Mouse (Mus musculus) spleen, embryonic (tissue): ENCODE measurements around the gene Kif18a.

ENCODE experiments used
- CTCF ChIA-PET: fragments of 350-600 bp; sonication (Branson Sonifier 250); formaldehyde crosslinking; loops from one replicate; lab custom pipeline; 2022; lab: Charles Lee

Kif18a gene

GRCm38 (mm10) chr2:109280600-109281340, at the start of gene Kif18a, which contains the start of gene Mettl15:
Gene Kif18a (plus strand): TSS chr2:109280738.
Gene Mettl15 (minus strand): TSS chr2:109280748.
- CTCF ChIA-PET = no interaction called here

- CTCF ChIA-PET = no interaction called here
Observed at GRCm38 (mm10) chr2:109233876-109234275, 46.7 kb upstream of the Kif18a start.

- CTCF ChIA-PET = interaction anchor here (1.1 kb wide), 1 partner anchor 9 kb away, joined by 3 read pairs; no protein-coding TSS in a partner anchor
Observed at GRCm38 (mm10) chr2:109235741-109236140, 44.8 kb upstream of the Kif18a start.

- CTCF ChIA-PET = no interaction called here
Observed at GRCm38 (mm10) chr2:109241947-109242346, 38.6 kb upstream of the Kif18a start.

- CTCF ChIA-PET = no interaction called here
Observed at GRCm38 (mm10) chr2:109262779-109263178, 17.8 kb upstream of the Kif18a start.

- CTCF ChIA-PET = no interaction called here
Observed at GRCm38 (mm10) chr2:109273098-109273497, 7.4 kb upstream of the Kif18a start.

- CTCF ChIA-PET = interaction anchor here (0.6 kb wide), 1 partner anchor 16 kb away, joined by 3 read pairs; no protein-coding TSS in a partner anchor
Observed at GRCm38 (mm10) chr2:109277593-109277992, 2.9 kb upstream of the Kif18a start.

GRCm38 (mm10) chr2:109278036-109278435, 2.5 kb upstream of the Kif18a start:
- CTCF ChIA-PET = interaction anchor here (0.6 kb wide), 1 partner anchor 16 kb away, joined by 3 read pairs; no protein-coding TSS in a partner anchor

GRCm38 (mm10) chr2:109280272-109280599, 302 bp upstream of the Kif18a start:
- CTCF ChIA-PET = no interaction called here

- CTCF ChIA-PET = interaction anchor here (0.8 kb wide), 1 partner anchor 1216 kb away, joined by 3 read pairs; no protein-coding TSS in a partner anchor
Observed at GRCm38 (mm10) chr2:109281341-109281690, 778 bp downstream of the Kif18a start.

GRCm38 (mm10) chr2:109284121-109284520, 3.6 kb downstream of the Kif18a start:
- CTCF ChIA-PET = no interaction called here

- CTCF ChIA-PET = no interaction called here
Observed at GRCm38 (mm10) chr2:109289327-109289726, 8.8 kb downstream of the Kif18a start.

GRCm38 (mm10) chr2:109296264-109296663, 15.7 kb downstream of the Kif18a start:
- CTCF ChIA-PET = no interaction called here

- CTCF ChIA-PET = no interaction called here
Observed at GRCm38 (mm10) chr2:109298160-109298559, 17.6 kb downstream of the Kif18a start.

GRCm38 (mm10) chr2:109302234-109302633, 21.7 kb downstream of the Kif18a start:
- CTCF ChIA-PET = no interaction called here

- CTCF ChIA-PET = no interaction called here
Observed at GRCm38 (mm10) chr2:109303638-109304037, 23.1 kb downstream of the Kif18a start.

- CTCF ChIA-PET = no interaction called here
Observed at GRCm38 (mm10) chr2:109311369-109311768, 30.8 kb downstream of the Kif18a start.

- CTCF ChIA-PET = no interaction called here
Observed at GRCm38 (mm10) chr2:109331807-109332206, 51.3 kb downstream of the Kif18a start.

GRCm38 (mm10) chr2:109334237-109334636, 53.7 kb downstream of the Kif18a start:
- CTCF ChIA-PET = no interaction called here

GRCm38 (mm10) chr2:109335765-109336164, 55.2 kb downstream of the Kif18a start:
- CTCF ChIA-PET = no interaction called here

GRCm38 (mm10) chr2:109345386-109345785, 64.8 kb downstream of the Kif18a start:
- CTCF ChIA-PET = no interaction called here

- CTCF ChIA-PET = no interaction called here
Observed at GRCm38 (mm10) chr2:109348742-109349141, 68.2 kb downstream of the Kif18a start.

- CTCF ChIA-PET = no interaction called here
Observed at GRCm38 (mm10) chr2:109358456-109359141, 78.1 kb downstream of the Kif18a start.
